Mouse (Mus musculus) liver, embryonic 14.5 days (tissue): ENCODE measurements at regions not wholly inside any gene's neighbourhood (a gene's known extent, or its start where the extent isn't known, plus 50 kb on each side); places are given as distances from the start of the nearest gene placed in this dataset.

ENCODE experiments used
- ATAC-seq: fragments of 200-750 bp; cut with Nextera tagmentation; 2 replicates; pipeline ENCODE4 v1.8.0; 2017; ENCODE audit warnings: moderate number of reproducible peaks, mild to moderate bottlenecking, moderate library complexity; ENCODE audit not compliant: insufficient read depth
- DNase-seq, 3 experiments: peaks; one replicate each; pipeline ENCODE4 v3.0.0-alpha.2; 2012 to 2013; ENCODE audit warnings: low read depth in 3 of 3, low spot score in 3 of 3
- H3K27ac ChIP-seq: fragments of 300-500 bp; sonication (generic); 2 replicates; pipeline ENCODE4 v1.5.1; 2014; ENCODE audit warnings: moderate library complexity, mild to moderate bottlenecking, control low read depth, inconsistent platforms
- H3K27me3 ChIP-seq: fragments of 300-500 bp; sonication (generic); 2 replicates; pipeline ENCODE4 v1.6.1; 2014; ENCODE audit warnings: mild to moderate bottlenecking, low read length, moderate library complexity; ENCODE audit not compliant: control insufficient read depth, insufficient read depth
- H3K36me3 ChIP-seq: fragments of 300-500 bp; sonication (generic); replicated peaks from 2 replicates; pipeline ENCODE4 v1.6.1; 2014; ENCODE audit warnings: low read depth; ENCODE audit not compliant: control insufficient read depth, insufficient read depth
- H3K4me1 ChIP-seq, 2 experiments: fragments of 200-500 bp in 1 of 2; fragments of 300-500 bp in 1 of 2; sonication (generic) in 1 of 2; replicated peaks; 2 replicates each; pipeline ENCODE4 v1.6.1; 2012 to 2014; ENCODE audit warnings: antibody characterized with exemption in 1 of 2, inconsistent platforms in 1 of 2, low read length in 1 of 2; ENCODE audit not compliant: control insufficient read depth in 2 of 2, insufficient read depth in 2 of 2
- H3K4me2 ChIP-seq: fragments of 300-500 bp; sonication (generic); 2 replicates; pipeline ENCODE4 v1.6.1; 2014; ENCODE audit warnings: low read depth, mild to moderate bottlenecking, control low read depth, moderate library complexity
- H3K4me3 ChIP-seq, 2 experiments: fragments of 200-500 bp in 1 of 2; fragments of 300-500 bp in 1 of 2; sonication (generic) in 1 of 2; 2 replicates each; pipeline ENCODE4 v1.5.1; 2012 to 2014; ENCODE audit warnings: low read depth in 2 of 2, low read length in 2 of 2, mild to moderate bottlenecking in 2 of 2, control low read depth in 1 of 2, inconsistent platforms in 1 of 2, moderate library complexity in 1 of 2; ENCODE audit not compliant: insufficient read depth in 1 of 2
- H3K9ac ChIP-seq: fragments of 300-500 bp; sonication (generic); replicated peaks from 2 replicates; pipeline ENCODE4 v1.6.1; 2014; ENCODE audit warnings: mild to moderate bottlenecking, control low read depth, moderate library complexity
- H3K9me3 ChIP-seq: fragments of 300-500 bp; sonication (generic); 2 replicates; pipeline ENCODE4 v1.6.1; 2016; ENCODE audit warnings: low read length, mixed read lengths; ENCODE audit not compliant: control insufficient read depth
- CTCF ChIP-seq: IDR thresholded peaks from 2 replicates; pipeline ENCODE4 v1.5.1; 2016; ENCODE audit warnings: antibody characterized with exemption, low read depth, control low read depth
- EP300 ChIP-seq: IDR thresholded peaks from 2 replicates; pipeline ENCODE4 v1.6.1; 2016; ENCODE audit warnings: antibody characterized with exemption, low read depth
- WGBS: fragments of 180-500 bp; shearing (Covaris S2); extraction: QIAGEN DNeasy Blood & Tissue Kit; methylation state at CpG from one replicate; pipeline ENCODE4 v1.1.7; 2014; ENCODE audit not compliant: insufficient replicate concordance; 5-methylcytosine and 5-hydroxymethylcytosine counted together

DNA sequence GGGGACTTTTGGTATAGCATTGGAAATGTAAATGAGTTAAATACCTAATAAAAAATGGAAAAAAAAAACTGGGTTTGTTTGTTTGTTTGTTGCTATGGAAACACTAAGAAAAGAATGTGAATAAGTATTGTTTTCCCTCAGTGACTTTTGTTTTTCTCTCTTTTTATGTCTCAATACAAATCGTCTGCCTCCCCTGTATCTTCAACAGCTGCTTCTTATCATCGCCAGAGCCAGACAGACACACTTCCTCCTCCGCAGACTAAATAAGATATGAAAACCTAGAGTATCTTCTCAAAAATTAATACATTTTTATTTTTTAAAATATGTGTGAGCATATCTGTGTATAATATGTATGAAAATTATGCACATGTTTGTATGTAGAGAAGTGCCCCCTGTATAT is 389.0 kb downstream of the Nuf2 start:
- Histone ChIP-seq H3K4me2 (no peak overlapping the region), H3K9me3 (no peaks in the 10 kb centered on the region), H3K4me1 (no peaks in the 10 kb centered on the region), H3K4me3 (no peak overlapping the region), H3K27ac (no peak overlapping the region), H3K9ac (no peak overlapping the region), H3K27me3 (no peaks in the 10 kb centered on the region), H3K36me3 (no peaks in the 10 kb centered on the region)
- WGBS, result 28% methylated on average over 3 of the region's 3 CpGs
- DNase-seq, result no peak
- TF ChIP-seq CTCF, result no peak
- no peak for TF ChIP-seq EP300
- no peak for ATAC-seq

DNA sequence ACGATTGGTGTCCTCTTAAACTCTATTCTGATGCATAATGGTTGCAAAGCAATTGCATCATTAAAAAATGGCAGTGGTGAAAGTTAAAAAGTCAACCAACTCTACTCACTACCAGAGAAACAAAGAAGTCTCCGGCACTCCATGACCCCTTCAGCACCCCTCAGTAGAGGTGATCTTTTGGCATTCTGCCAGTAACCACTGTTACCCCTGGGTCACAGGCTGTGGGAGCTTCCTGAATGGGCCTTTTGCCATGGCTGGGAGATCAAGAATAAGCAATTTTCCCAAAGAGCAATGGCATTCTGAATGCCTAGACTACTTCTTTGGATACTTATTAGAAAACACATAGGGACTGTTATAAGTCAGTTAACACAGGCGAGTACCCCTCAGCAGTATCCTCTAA is 391.2 kb downstream of the Nuf2 start:
- 61% methylated on average over 3 of the region's 3 CpGs for WGBS
- Histone ChIP-seq H3K36me3 (no peaks in the 10 kb centered on the region), H3K4me2 (no peak overlapping the region), H3K4me3 (no peak overlapping the region), H3K27ac (no peak overlapping the region), H3K9me3 (no peaks in the 10 kb centered on the region), H3K27me3 (no peaks in the 10 kb centered on the region), H3K9ac (no peak overlapping the region), H3K4me1 (no peaks in the 10 kb centered on the region)
- DNase-seq (no peak), ATAC-seq (no peak)
- TF ChIP-seq CTCF (no peak), EP300 (no peak)

DNA sequence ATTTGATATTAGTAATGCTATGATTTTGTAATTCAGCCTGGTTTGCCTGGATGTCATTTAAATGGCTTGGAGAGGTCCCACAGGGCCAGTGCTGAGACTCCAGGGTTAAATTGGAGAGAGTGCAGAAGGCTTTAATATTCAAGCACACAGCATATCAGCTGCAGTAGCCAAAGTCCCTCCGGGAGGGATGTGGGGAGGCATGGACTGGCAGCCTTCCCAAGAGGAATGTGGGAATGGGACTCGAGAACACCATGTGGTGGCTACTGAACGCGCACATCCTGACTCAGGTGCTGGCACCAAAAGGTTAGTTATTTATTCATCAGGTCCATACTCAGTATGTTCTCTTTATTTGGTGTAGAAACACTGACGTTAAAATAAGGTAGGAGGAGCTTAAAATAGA is 391.8 kb downstream of the Nuf2 start:
- no peaks in the 10 kb centered on the region for H3K4me1 ChIP-seq
- DNase-seq (no peak), ATAC-seq (no peak)
- TF ChIP-seq EP300, result no peak
- no peak for TF ChIP-seq CTCF
- no peaks in the 10 kb centered on the region for H3K9me3 ChIP-seq
- no peaks in the 10 kb centered on the region for H3K36me3 ChIP-seq
- no peak overlapping the region for H3K4me3 ChIP-seq
- no peak overlapping the region for H3K4me2 ChIP-seq
- no peak overlapping the region for H3K9ac ChIP-seq
- WGBS, result 61% methylated on average over 5 of the region's 5 CpGs
- no peak overlapping the region for H3K27ac ChIP-seq
- no peaks in the 10 kb centered on the region for H3K27me3 ChIP-seq

DNA sequence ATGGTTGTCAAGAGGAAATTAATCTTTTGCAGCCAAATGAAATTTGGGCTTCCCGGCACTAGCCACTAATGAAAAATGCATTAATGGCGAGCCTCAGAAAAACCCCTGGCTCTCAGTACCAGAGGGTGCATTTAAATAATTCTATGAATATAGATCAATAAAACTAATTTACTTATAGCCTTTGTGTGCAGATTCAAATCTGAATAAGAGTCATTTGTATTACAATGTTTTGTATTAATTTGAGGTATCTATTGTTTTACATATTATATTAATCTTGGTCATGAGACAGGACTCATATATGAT is 392.1 kb downstream of the Nuf2 start:
- no peaks in the 10 kb centered on the region for H3K36me3 ChIP-seq
- no peaks in the 10 kb centered on the region for H3K9me3 ChIP-seq
- DNase-seq, result no peak
- WGBS, result 53% methylated on average over 2 of the region's 2 CpGs
- no peaks in the 10 kb centered on the region for H3K4me1 ChIP-seq
- no peak overlapping the region for H3K27ac ChIP-seq
- no peak overlapping the region for H3K4me2 ChIP-seq
- H3K27me3 ChIP-seq, result no peaks in the 10 kb centered on the region
- ATAC-seq, result no peak
- H3K9ac ChIP-seq, result no peak overlapping the region
- no peak overlapping the region for H3K4me3 ChIP-seq
- TF ChIP-seq EP300 (no peak), CTCF (no peak)

DNA sequence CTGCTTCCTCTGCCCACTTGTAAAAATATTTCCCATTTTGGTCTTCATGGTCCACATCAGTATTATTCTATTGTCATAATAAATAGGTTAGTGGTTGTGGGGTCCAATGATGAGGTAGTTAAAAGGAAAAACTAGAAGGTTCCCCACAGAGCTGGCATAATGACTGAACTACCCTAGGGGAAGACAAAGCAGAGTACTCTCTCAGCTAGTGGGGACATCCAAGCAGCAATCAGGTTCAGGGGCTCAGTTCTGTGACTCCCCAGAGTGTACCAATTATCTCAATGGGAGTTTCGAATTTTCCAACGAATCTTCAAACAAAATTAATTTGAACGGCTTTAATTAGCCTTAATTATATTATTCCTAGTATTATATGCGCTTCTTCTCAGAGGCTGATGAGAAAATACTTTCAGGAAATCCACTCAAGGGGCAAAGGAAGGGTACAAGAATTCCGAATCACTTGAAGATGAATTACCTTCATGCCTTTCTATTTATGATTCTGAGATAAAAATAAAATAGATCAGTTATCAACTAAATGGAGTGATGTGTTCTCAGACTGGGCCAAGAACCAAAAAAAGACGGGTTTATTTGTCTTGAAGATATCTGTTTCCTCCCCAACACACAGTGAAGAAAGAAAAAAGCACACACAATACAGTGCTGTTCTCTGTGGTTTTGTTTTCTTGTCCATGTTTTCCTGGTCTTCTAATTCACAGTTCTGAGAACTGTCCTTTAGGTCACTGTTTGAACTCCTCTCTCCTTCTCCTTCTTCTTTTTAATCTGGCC is 392.7 kb downstream of the Nuf2 start:
- TF ChIP-seq CTCF (no peak), EP300 (no peak)
- Histone ChIP-seq H3K4me2 (no peak overlapping the region), H3K4me1 (no peaks in the 10 kb centered on the region), H3K27ac (no peak overlapping the region), H3K36me3 (no peaks in the 10 kb centered on the region), H3K9ac (no peak overlapping the region), H3K27me3 (no peaks in the 10 kb centered on the region), H3K9me3 (no peaks in the 10 kb centered on the region), H3K4me3 (no peak overlapping the region)
- ATAC-seq (no peak), DNase-seq (no peak)
- WGBS, result 45% methylated on average over 6 of the region's 6 CpGs
